Mouse (Mus musculus): ENCODE data around the gene Gm10306. TPM values are rescaled to one million over a fixed set of nuclear protein-coding genes. Genes with fewer than 3 reads are reported as not detected.

Gene Gm10306
- polyA plus RNA-seq (2015; fragmentation: Nextera tagmentation; extraction: Ambion mirVana), result not detected in 2 replicates

DNA sequence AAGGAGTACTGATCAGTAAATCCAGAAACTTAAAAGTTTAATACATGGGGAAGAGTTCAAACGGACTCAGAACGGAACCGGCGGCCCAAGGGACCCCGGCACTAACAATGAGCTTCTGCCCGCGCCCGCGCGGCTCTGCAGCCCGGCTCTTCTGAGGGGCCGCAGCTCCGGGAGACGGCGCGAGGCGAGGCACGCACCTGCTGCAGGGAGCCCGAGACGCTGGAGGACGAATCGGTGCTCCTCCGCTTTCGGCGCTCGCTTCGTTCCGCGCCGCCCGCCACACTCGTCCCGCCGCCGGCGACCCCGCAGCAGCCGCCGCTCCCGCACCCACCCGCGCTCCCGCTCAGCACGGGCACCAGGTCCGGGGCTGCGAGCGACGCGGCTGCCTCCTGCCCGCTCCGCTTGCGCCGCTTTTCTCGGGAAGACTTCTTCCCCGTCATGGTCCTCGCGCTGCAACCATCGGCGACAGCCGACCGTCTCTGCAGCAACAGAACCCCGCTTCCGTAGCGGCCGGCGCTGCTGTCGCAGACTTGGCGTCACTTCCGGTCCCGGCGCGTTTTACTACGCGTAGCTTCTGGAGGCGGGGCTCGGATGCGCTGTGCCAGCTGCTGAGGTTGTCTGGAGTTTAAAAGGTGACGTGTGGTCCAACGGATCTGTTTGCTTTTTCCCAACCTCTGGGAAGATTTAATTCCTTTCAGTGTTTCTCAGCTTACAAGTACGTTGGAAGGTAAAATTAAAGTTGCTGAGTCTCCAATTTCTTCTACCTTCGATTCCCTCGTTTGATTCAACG lies at the start of gene Gm10306, which contains the start of gene Caap1:
Gene Gm10306, plus strand, starts transcription at position 282 of the 790 bp plus-strand sequence.
Gene Caap1, minus strand, starts transcription at position 532 of the 790 bp plus-strand sequence.
- Histone ChIP-seq H3K9me3 (replicated peaks) (no peaks in the 10 kb centered on the region), H3K36me3 (replicated peaks) (no peaks in the 10 kb centered on the region), H3K4me1 (replicated peaks) (peaks cover 22% of the 10 kb centered on the region), H3K9ac (peak within 1 kb of the TSS; percentile 89), H3K27ac (replicated peaks) (peak within 1 kb of the TSS; percentile 83), H3K27me3 (no peaks in the 10 kb centered on the region), H3K4me3 (replicated peaks) (peak within 1 kb of the TSS; percentile 92), H3K4me2 (peak within 1 kb of the TSS; percentile 77)
- ATAC-seq (ENCODE audit: insufficient read depth), result peak; percentile 95
- 1% methylated on average over 78 of the region's 83 CpGs for WGBS (ENCODE audit: insufficient replicate concordance)

DNA sequence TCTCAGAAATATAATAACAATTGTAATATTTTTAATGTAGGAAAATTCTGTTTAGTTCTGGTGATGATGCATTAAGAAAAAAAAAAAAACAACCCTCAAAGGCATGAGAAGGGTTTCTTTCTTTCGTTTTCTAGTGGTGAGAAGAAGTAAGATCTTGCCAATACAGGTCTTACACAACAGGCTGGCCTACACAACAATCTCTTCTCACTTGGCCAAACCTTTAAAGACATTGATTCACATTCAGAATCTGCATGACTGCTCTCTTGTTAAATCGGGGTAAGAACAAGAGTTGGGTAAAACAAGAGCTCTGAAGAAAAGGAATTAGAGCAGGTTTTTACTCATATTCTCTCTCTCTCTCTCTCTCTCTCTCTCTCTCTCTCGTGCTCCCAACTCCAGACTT lies 41.0 kb upstream of the Gm10306 start:
- Histone ChIP-seq H3K4me3 (replicated peaks) (no peak overlapping the region), H3K4me2 (no peak overlapping the region), H3K9me3 (replicated peaks) (no peaks in the 10 kb centered on the region), H3K4me1 (replicated peaks) (no peaks in the 10 kb centered on the region), H3K9ac (no peak overlapping the region), H3K27ac (replicated peaks) (no peak overlapping the region), H3K36me3 (replicated peaks) (peaks cover 17% of the 10 kb centered on the region; the same call in 1 of the 2 replicates), H3K27me3 (no peaks in the 10 kb centered on the region)
- 66% methylated on average over 3 of the region's 3 CpGs for WGBS (ENCODE audit: insufficient replicate concordance)
- ATAC-seq (ENCODE audit: insufficient read depth), result no peak

DNA sequence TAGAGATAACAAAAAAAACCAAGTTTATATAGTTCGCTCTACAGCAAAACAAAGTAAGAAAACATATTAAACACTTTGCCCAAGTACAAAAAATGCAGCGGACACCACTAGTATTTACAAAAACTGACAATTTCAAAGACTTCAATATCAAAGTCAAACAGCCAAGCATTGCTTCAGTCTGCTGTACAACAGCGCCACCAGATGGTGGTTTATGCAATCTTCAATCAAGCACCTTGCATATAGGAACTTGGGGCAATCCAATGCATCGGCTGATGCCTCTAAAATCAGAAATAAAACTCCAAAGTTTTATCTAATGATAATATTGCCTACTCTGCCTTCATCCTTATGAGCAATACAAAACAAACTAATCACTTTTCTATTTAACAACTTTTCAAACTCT lies 38.7 kb upstream of the Gm10306 start:
- Histone ChIP-seq H3K27me3 (no peaks in the 10 kb centered on the region), H3K9me3 (replicated peaks) (no peaks in the 10 kb centered on the region), H3K9ac (no peak overlapping the region), H3K36me3 (replicated peaks) (0 out of 2 replicates have a peak, but pooled peaks cover 6% of the 10 kb centered on the region), H3K27ac (replicated peaks) (no peak overlapping the region), H3K4me3 (replicated peaks) (no peak overlapping the region), H3K4me2 (no peak overlapping the region), H3K4me1 (replicated peaks) (no peaks in the 10 kb centered on the region)
- 60% methylated on average over 4 of the region's 4 CpGs for WGBS (ENCODE audit: insufficient replicate concordance)
- ATAC-seq (ENCODE audit: insufficient read depth), result no peak

DNA sequence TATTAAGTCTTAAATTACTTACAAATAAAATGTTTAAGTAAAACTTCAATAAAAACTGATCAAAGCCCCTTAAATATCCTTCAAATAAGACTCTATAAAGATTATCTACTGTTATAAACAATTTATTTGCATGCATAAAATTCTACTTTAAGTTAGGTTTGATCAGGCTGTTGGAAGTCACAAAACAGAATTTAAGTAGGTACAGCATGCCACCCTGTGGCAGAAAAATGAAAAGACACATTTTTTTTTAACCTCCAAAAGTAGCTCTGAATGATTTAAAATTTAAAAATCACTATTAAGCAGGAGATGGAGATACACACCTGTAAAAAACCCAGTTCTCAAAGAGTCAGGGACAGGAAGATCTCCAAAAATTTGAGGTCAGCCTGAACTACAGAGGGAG lies 33.0 kb upstream of the Gm10306 start:
- Histone ChIP-seq H3K27me3 (no peaks in the 10 kb centered on the region), H3K4me1 (replicated peaks) (no peaks in the 10 kb centered on the region), H3K27ac (replicated peaks) (no peak overlapping the region), H3K4me2 (no peak overlapping the region), H3K36me3 (replicated peaks) (no peaks in the 10 kb centered on the region), H3K9ac (no peak overlapping the region), H3K9me3 (replicated peaks) (no peaks in the 10 kb centered on the region), H3K4me3 (replicated peaks) (no peak overlapping the region)
- ATAC-seq (ENCODE audit: insufficient read depth), result no peak

DNA sequence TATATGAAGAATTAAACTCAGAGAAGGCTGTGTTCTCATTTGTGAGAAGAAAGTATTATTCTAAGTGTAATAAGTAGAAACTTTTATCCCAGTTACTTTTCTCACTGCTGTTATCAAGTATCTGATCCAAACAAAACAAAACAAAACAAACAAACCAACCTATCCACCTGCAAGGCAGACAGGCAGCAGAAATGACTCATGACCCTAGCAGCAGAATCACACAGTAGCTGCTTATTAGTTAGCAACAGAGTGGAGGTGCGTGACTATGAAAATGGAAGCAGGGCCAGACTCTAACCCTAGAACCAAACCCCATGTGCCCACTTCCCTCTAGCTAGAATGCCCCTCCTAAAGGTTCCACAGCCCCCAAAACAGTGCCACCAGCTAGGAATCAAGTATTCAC lies 26.9 kb upstream of the Gm10306 start:
- 84% methylated on average over 1 of the region's 1 CpGs for WGBS (ENCODE audit: insufficient replicate concordance)
- Histone ChIP-seq H3K27ac (replicated peaks) (no peak overlapping the region), H3K27me3 (no peaks in the 10 kb centered on the region), H3K9ac (no peak overlapping the region), H3K4me3 (replicated peaks) (no peak overlapping the region), H3K9me3 (replicated peaks) (no peaks in the 10 kb centered on the region), H3K4me2 (no peak overlapping the region), H3K4me1 (replicated peaks) (no peaks in the 10 kb centered on the region), H3K36me3 (replicated peaks) (no peaks in the 10 kb centered on the region)
- no peak for ATAC-seq (ENCODE audit: insufficient read depth)

DNA sequence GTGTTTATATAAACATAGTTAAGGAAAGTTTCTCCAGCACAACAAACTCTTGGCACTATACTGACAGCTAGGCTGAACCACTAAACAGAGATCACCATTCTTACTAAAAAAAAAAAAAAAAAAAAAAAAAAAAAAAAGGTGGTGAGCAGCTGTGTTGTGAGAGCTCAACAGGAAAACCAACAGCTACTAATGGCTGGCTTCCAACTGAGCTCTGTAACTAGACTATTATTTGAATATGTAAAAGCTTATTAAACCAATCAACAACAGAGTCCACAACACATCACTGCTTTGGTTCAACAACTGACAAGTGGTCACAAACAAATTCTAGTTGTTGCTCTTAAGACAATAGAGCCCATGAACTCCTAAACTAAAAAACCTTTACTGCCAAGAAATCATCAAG lies 23.1 kb upstream of the Gm10306 start:
- ATAC-seq (ENCODE audit: insufficient read depth), result no peak
- no peak overlapping the region for H3K4me3 ChIP-seq (replicated peaks)
- H3K4me1 ChIP-seq (replicated peaks), result no peaks in the 10 kb centered on the region
- no peaks in the 10 kb centered on the region for H3K9me3 ChIP-seq (replicated peaks)
- H3K4me2 ChIP-seq, result no peak overlapping the region
- no peak overlapping the region for H3K9ac ChIP-seq
- H3K27me3 ChIP-seq, result no peaks in the 10 kb centered on the region
- no peak overlapping the region for H3K27ac ChIP-seq (replicated peaks)
- peaks cover 10% of the 10 kb centered on the region; the same call in 1 of the 2 replicates for H3K36me3 ChIP-seq (replicated peaks)

DNA sequence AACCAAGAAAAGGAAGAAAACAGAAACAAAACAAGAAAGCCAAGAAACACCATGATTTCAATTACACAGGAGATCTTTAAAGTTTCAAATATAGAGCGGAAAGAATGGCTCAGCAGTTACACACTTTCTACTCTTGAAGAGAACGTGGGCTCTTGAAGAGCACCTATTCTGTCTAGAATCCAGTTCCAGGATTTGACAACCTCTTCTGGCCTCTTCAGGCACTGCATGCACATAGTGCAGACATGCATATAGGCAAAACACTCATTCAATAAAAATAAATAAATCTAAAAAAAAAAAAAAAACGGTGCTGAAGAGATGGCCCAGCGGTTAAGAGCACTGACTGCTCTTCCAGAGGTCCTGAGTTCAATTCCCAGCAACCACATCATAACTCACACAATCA lies 13.3 kb upstream of the Gm10306 start:
- no peak for ATAC-seq (ENCODE audit: insufficient read depth)
- WGBS (ENCODE audit: insufficient replicate concordance), result 69% methylated on average over 4 of the region's 4 CpGs
- H3K27me3 ChIP-seq, result no peaks in the 10 kb centered on the region

DNA sequence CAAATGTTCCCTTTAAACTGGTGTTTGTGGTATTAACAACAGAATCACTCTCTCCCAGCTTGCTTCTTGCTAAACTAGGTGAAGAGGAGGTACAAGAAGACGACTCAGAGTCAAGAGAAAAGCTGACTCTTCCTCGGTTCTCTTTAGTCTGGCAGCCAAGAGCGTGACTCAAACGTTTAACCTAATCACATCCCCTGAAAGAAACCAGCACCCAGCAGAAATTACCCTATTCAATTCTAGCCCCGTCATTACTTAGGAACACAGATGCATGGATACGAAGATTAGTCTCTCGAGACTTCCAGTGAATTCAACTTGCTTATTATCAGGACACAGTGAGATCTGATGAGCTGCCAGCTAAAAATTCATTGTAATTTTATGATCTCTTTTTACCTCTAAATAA lies 12.0 kb upstream of the Gm10306 start:
- H3K4me1 ChIP-seq (replicated peaks), result no peaks in the 10 kb centered on the region
- no peak for ATAC-seq (ENCODE audit: insufficient read depth)
- 74% methylated on average over 7 of the region's 7 CpGs for WGBS (ENCODE audit: insufficient replicate concordance)

More for the DNA sequence above, 13.3 kb upstream of the Gm10306 start:
- peaks cover 39% of the 10 kb centered on the region for H3K36me3 ChIP-seq (replicated peaks)
- no peak overlapping the region for H3K9ac ChIP-seq
- no peak overlapping the region for H3K4me2 ChIP-seq
- no peak overlapping the region for H3K4me3 ChIP-seq (replicated peaks)
- H3K27ac ChIP-seq (replicated peaks), result no peak overlapping the region
- H3K9me3 ChIP-seq (replicated peaks), result no peaks in the 10 kb centered on the region
- no peaks in the 10 kb centered on the region for H3K4me1 ChIP-seq (replicated peaks)

DNA sequence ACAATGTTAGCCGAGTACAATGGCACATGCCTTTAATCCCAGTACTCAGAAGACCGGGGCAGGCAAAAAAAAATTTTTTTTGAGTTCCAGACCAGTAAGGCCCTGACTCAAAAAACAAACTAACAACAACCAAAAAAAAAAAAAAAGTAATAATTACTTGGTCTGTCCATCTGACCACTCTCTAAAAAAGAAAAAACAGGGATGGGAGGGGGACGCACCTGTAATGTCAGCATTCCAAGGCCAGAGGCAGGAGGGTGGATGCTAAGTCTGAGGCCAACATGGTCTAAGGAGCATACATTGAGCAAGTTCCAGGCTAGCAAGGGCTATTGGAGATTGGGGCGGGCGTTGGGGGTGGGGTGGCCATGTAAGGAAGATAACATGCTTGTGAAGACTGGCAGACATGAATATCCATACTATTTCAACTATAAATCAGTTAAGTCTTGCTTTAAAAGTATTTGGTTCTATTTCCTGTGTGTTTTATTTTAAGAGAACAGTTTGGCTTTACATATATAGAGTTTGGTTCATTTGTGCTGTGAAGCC lies 1.3 kb upstream of the Gm10306 start:
- no peak overlapping the region for H3K27ac ChIP-seq (replicated peaks)
- no peaks in the 10 kb centered on the region for H3K36me3 ChIP-seq (replicated peaks)
- H3K27me3 ChIP-seq, result no peaks in the 10 kb centered on the region
- no peak overlapping the region for H3K9ac ChIP-seq
- no peaks in the 10 kb centered on the region for H3K9me3 ChIP-seq (replicated peaks)
- ATAC-seq (ENCODE audit: insufficient read depth), result no peak
- peak overlapping the region; percentile 92 for H3K4me3 ChIP-seq (replicated peaks)
- H3K4me2 ChIP-seq, result peak overlapping the region; percentile 77
- peaks cover 22% of the 10 kb centered on the region for H3K4me1 ChIP-seq (replicated peaks)
- 61% methylated on average over 5 of the region's 5 CpGs for WGBS (ENCODE audit: insufficient replicate concordance)

More for the DNA sequence above, 12.0 kb upstream of the Gm10306 start:
- no peaks in the 10 kb centered on the region for H3K27me3 ChIP-seq
- H3K4me3 ChIP-seq (replicated peaks), result no peak overlapping the region
- H3K36me3 ChIP-seq (replicated peaks), result peaks cover 36% of the 10 kb centered on the region
- H3K4me2 ChIP-seq, result no peak overlapping the region
- H3K9me3 ChIP-seq (replicated peaks), result no peaks in the 10 kb centered on the region
- H3K27ac ChIP-seq (replicated peaks), result no peak overlapping the region
- no peak overlapping the region for H3K9ac ChIP-seq

DNA sequence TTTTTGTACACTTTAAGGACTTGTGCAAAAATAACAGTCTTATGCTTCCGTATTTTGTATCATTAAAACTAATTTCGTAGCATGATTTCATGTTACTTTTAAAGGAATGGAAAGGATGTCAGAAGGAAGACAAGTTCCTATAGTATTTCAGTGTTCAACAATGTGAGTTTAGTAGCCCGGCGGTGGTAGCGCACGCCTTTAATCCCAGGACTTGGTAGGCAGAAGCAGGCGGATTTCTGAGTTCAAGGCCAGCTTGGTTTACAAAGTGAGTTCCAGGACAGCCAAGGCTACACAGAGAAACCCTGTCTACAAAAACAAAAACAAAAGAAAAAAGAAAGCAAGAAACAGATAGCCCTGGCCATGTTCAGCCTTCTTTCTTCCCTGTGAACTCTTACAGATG lies 799 bp downstream of the Gm10306 start:
- H3K9me3 ChIP-seq (replicated peaks), result no peaks in the 10 kb centered on the region
- H3K4me1 ChIP-seq (replicated peaks), result peaks cover 22% of the 10 kb centered on the region
- peak overlapping the region; percentile 77 for H3K4me2 ChIP-seq
- 71% methylated on average over 7 of the region's 7 CpGs for WGBS (ENCODE audit: insufficient replicate concordance)
- no peak overlapping the region for H3K27ac ChIP-seq (replicated peaks)
- H3K27me3 ChIP-seq, result no peaks in the 10 kb centered on the region
- no peaks in the 10 kb centered on the region for H3K36me3 ChIP-seq (replicated peaks)
- no peak for ATAC-seq (ENCODE audit: insufficient read depth)
- peak overlapping the region; percentile 92; the same call in 1 of the 2 replicates for H3K4me3 ChIP-seq (replicated peaks)
- H3K9ac ChIP-seq, result no peak overlapping the region

DNA sequence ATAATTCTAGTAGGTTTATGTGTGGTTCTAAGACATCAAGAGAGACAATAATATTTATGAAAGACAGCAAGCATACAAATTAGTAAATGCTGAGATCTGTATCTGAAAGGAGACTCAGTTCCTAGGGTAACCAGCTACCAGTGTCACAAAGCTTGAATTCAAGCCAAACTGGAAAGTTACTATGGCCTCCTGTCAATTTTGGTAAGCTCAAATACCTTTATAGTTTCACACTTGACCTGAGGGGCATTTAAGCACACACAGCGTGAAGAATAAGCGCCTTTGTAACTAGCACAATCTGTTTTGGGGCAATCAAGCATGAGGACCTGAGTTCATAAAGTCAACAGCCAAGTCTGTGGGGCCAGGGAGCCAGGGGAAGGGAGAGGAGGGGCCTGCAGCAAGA lies 2.9 kb downstream of the Gm10306 start:
- H3K27me3 ChIP-seq, result no peaks in the 10 kb centered on the region
- H3K4me2 ChIP-seq, result no peak overlapping the region
- no peaks in the 10 kb centered on the region for H3K36me3 ChIP-seq (replicated peaks)
- H3K4me1 ChIP-seq (replicated peaks), result peaks cover 22% of the 10 kb centered on the region
- H3K9me3 ChIP-seq (replicated peaks), result no peaks in the 10 kb centered on the region
- H3K4me3 ChIP-seq (replicated peaks), result no peak overlapping the region
- H3K9ac ChIP-seq, result no peak overlapping the region
- no peak overlapping the region for H3K27ac ChIP-seq (replicated peaks)
- WGBS (ENCODE audit: insufficient replicate concordance), result 82% methylated on average over 2 of the region's 2 CpGs
- ATAC-seq (ENCODE audit: insufficient read depth), result no peak
